Mouse (Mus musculus) stomach, embryonic 16.5 days (tissue): ENCODE data around the gene Tcf21. TPM values are rescaled to one million over a fixed set of nuclear protein-coding genes. Genes with fewer than 3 reads are reported as not detected.

Experiments
- ATAC-seq: fragments of 200-750 bp; cut with Nextera tagmentation; 2 replicates; pipeline ENCODE4 v1.8.0; 2017; ENCODE audit warnings: moderate number of reproducible peaks, moderate TSS enrichment; ENCODE audit not compliant: insufficient read depth, low FRiP score
- H3K27ac ChIP-seq: fragments of 300-500 bp; sonication (generic); 2 replicates; pipeline ENCODE4 v1.5.1; 2014; ENCODE audit warnings: low read length
- H3K27me3 ChIP-seq: fragments of 300-500 bp; sonication (generic); 2 replicates; pipeline ENCODE4 v1.6.1; 2014; ENCODE audit warnings: low read length, control low read depth, mixed read lengths; ENCODE audit not compliant: control insufficient read depth, insufficient read depth
- H3K36me3 ChIP-seq: fragments of 300-500 bp; sonication (generic); 2 replicates; pipeline ENCODE4 v1.6.1; 2014; ENCODE audit warnings: low read length; ENCODE audit not compliant: control insufficient read depth, insufficient read depth
- H3K4me1 ChIP-seq: fragments of 300-500 bp; sonication (generic); 2 replicates; pipeline ENCODE4 v1.6.1; 2014; ENCODE audit warnings: low read length, control low read depth, mixed read lengths; ENCODE audit not compliant: control insufficient read depth, insufficient read depth
- H3K4me2 ChIP-seq: fragments of 300-500 bp; sonication (generic); 2 replicates; pipeline ENCODE4 v1.6.1; 2014; ENCODE audit warnings: low read depth, low read length, mixed read lengths
- H3K4me3 ChIP-seq: fragments of 300-500 bp; sonication (generic); replicated peaks from 2 replicates; pipeline ENCODE4 v1.5.1; 2014; ENCODE audit warnings: mild to moderate bottlenecking, low read length
- H3K9ac ChIP-seq: fragments of 300-500 bp; sonication (generic); 2 replicates; pipeline ENCODE4 v1.6.1; 2014; ENCODE audit warnings: low read length
- H3K9me3 ChIP-seq: fragments of 300-500 bp; sonication (generic); replicated peaks from 2 replicates; pipeline ENCODE4 v1.6.1; 2016; ENCODE audit warnings: low read length, control low read depth; ENCODE audit not compliant: control insufficient read depth
- WGBS: fragments of 180-500 bp; shearing (Covaris S2); extraction: QIAGEN DNeasy Blood & Tissue Kit; methylation state at CpG from one replicate; pipeline ENCODE4 v1.1.7; 2014; 5-methylcytosine and 5-hydroxymethylcytosine counted together
- polyA plus RNA-seq: library from polyadenylated mRNA; unstranded; fragments of >200 nt; fragmentation: Nextera tagmentation; extraction: Ambion mirVana; gene quantifications from 2 replicates; pipeline ENCODE4 v1.2.1, GENCODE M21; 2015

Gene Tcf21
- polyA plus RNA-seq, result 189 and 202 TPM in 2 replicates

- ATAC-seq, result peak; percentile 87
- Histone ChIP-seq H3K27me3 (peaks cover 10% of the 10 kb centered on the region), H3K4me1 (peaks cover 10% of the 10 kb centered on the region; the same call in 1 of the 2 replicates), H3K4me2 (peak within 1 kb of the TSS; percentile 57), H3K36me3 (no peaks in the 10 kb centered on the region), H3K9me3 (no peaks in the 10 kb centered on the region), H3K4me3 (peak within 1 kb of the TSS; percentile 59), H3K27ac (peak within 1 kb of the TSS; percentile 97), H3K9ac (peak within 1 kb of the TSS; percentile 87)
- 6% methylated on average over 20 of the region's 20 CpGs for WGBS
Observed at GRCm38 (mm10) chr10:22819871-22820590, at the start of gene Tcf21. TSS of gene Tcf21 (minus strand) at chr10:22820174.

- Histone ChIP-seq H3K4me3 (no peak overlapping the region), H3K9me3 (no peaks in the 10 kb centered on the region), H3K36me3 (no peaks in the 10 kb centered on the region), H3K4me2 (no peak overlapping the region; the same call in 1 of the 2 replicates), H3K27ac (peak overlapping the region; percentile 72), H3K9ac (no peak overlapping the region), H3K27me3 (no peaks in the 10 kb centered on the region), H3K4me1 (0 out of 2 replicates have a peak, but pooled peaks cover 10% of the 10 kb centered on the region)
- WGBS, result 22% methylated on average over 8 of the region's 8 CpGs
- ATAC-seq, result peak; percentile 81
Observed at GRCm38 (mm10) chr10:22868386-22868918, 48.5 kb upstream of the Tcf21 start.

- H3K4me1 ChIP-seq, result 0 out of 2 replicates have a peak, but pooled peaks cover 7% of the 10 kb centered on the region
- H3K9me3 ChIP-seq, result no peaks in the 10 kb centered on the region
- H3K36me3 ChIP-seq, result no peaks in the 10 kb centered on the region
- ATAC-seq, result no peak
- H3K9ac ChIP-seq, result no peak overlapping the region
- no peak overlapping the region for H3K4me3 ChIP-seq
- WGBS, result 73% methylated on average over 2 of the region's 2 CpGs
- no peaks in the 10 kb centered on the region for H3K27me3 ChIP-seq
- no peak overlapping the region for H3K27ac ChIP-seq
- no peak overlapping the region for H3K4me2 ChIP-seq
Observed at GRCm38 (mm10) chr10:22867210-22867609, 47.2 kb upstream of the Tcf21 start.

GRCm38 (mm10) chr10:22858111-22858510 lies 38.1 kb upstream of the Tcf21 start:
- Histone ChIP-seq H3K36me3 (no peaks in the 10 kb centered on the region), H3K27me3 (no peaks in the 10 kb centered on the region), H3K4me1 (peaks cover 13% of the 10 kb centered on the region; the same call in 1 of the 2 replicates), H3K4me2 (no peak overlapping the region), H3K4me3 (no peak overlapping the region), H3K9ac (no peak overlapping the region), H3K9me3 (no peaks in the 10 kb centered on the region), H3K27ac (no peak overlapping the region)
- no peak for ATAC-seq
- WGBS, result 37% methylated on average over 9 of the region's 9 CpGs

GRCm38 (mm10) chr10:22854330-22854729 lies 34.4 kb upstream of the Tcf21 start:
- ATAC-seq, result no peak
- H3K4me2 ChIP-seq, result no peak overlapping the region
- WGBS, result 48% methylated on average over 7 of the region's 7 CpGs

GRCm38 (mm10) chr10:22845351-22845750 lies 25.4 kb upstream of the Tcf21 start:
- 26% methylated on average over 3 of the region's 3 CpGs for WGBS
- ATAC-seq, result no peak

More at GRCm38 (mm10) chr10:22854330-22854729, 34.4 kb upstream of the Tcf21 start:
- Histone ChIP-seq H3K4me1 (peaks cover 13% of the 10 kb centered on the region; the same call in 1 of the 2 replicates), H3K9ac (no peak overlapping the region), H3K4me3 (no peak overlapping the region), H3K36me3 (no peaks in the 10 kb centered on the region), H3K9me3 (no peaks in the 10 kb centered on the region), H3K27ac (0 out of 2 replicates have a peak overlapping the region, but pooled peaks have one; percentile 3), H3K27me3 (no peaks in the 10 kb centered on the region)

GRCm38 (mm10) chr10:22844731-22845130 lies 24.8 kb upstream of the Tcf21 start:
- H3K27me3 ChIP-seq, result peaks cover 15% of the 10 kb centered on the region
- H3K9me3 ChIP-seq, result no peaks in the 10 kb centered on the region
- H3K9ac ChIP-seq, result no peak overlapping the region
- H3K36me3 ChIP-seq, result no peaks in the 10 kb centered on the region
- H3K4me3 ChIP-seq, result no peak overlapping the region
- WGBS, result 44% methylated on average over 10 of the region's 10 CpGs
- peaks cover 12% of the 10 kb centered on the region for H3K4me1 ChIP-seq
- H3K27ac ChIP-seq, result no peak overlapping the region
- no peak for ATAC-seq
- no peak overlapping the region for H3K4me2 ChIP-seq

More at GRCm38 (mm10) chr10:22845351-22845750, 25.4 kb upstream of the Tcf21 start:
- Histone ChIP-seq H3K4me3 (no peak overlapping the region), H3K27ac (no peak overlapping the region), H3K27me3 (peaks cover 15% of the 10 kb centered on the region), H3K36me3 (no peaks in the 10 kb centered on the region), H3K4me1 (peaks cover 12% of the 10 kb centered on the region), H3K9ac (no peak overlapping the region), H3K9me3 (no peaks in the 10 kb centered on the region), H3K4me2 (no peak overlapping the region)

GRCm38 (mm10) chr10:22843440-22844361 lies 23.7 kb upstream of the Tcf21 start:
- ATAC-seq, result no peak
- peaks cover 12% of the 10 kb centered on the region for H3K4me1 ChIP-seq
- peak overlapping the region; percentile 46 for H3K4me2 ChIP-seq
- H3K4me3 ChIP-seq, result peak overlapping the region; percentile 19; the same call in 1 of the 2 replicates
- H3K27me3 ChIP-seq, result peaks cover 15% of the 10 kb centered on the region
- H3K36me3 ChIP-seq, result no peaks in the 10 kb centered on the region
- peak overlapping the region; percentile 14; the same call in 1 of the 2 replicates for H3K9ac ChIP-seq
- H3K27ac ChIP-seq, result no peak overlapping the region
- H3K9me3 ChIP-seq, result no peaks in the 10 kb centered on the region
- WGBS, result 9% methylated on average over 26 of the region's 26 CpGs
